Mouse (Mus musculus) retina, postnatal 7 days (tissue): ENCODE measurements around the gene Katnbl1.

ENCODE experiments used
- DNase-seq: peaks from one replicate; pipeline ENCODE4 v3.0.0-alpha.2; 2012; ENCODE audit warnings: low read depth, low spot score

Gene Katnbl1

DNA sequence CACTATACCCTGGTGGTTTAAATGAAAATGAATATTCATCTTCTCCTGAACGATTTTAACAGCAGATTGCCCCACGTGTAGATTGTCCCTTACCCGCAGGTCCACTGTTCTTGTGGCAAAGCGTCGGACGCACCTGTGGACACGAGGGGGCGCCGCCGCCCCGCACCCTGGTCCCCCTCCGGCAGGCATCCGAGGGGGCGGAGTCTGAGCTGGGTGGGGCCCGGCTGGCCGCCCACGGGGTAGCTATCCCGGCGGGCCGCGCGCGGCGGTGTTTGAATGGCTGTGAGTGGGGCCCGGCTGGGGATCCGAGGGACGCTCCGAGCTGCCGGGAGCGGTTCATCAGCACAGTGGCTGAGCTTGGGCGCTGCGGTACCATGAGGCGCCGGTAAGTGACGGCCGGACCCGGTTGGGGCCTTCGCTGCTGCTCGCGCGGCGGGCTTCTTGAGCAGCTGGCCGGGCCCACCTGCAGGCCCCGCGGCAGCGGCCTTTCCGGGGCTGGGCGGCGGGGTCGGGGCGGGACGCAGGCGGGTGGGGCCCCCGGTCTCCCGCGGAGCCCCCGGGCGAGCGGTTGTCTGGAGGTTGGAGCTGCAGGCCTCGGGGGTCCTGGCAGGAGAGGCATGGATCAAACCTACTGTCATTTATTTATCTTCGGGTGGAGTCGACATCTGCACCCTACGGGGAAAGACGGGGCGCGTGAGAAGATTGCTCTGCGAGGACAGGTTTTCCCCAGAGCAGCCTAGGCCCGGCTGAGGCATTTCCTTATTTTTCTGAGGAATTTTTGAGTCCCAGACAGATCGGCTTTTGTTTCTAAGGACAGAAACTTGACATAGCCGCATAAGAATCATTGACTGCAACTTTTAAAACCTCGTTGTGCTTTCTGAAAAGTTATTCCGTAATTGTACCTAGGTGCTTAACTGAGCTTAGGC is at the start of gene Katnbl1:
TSS of gene Katnbl1 (plus strand) at position 239 of the 926 bp plus-strand sequence.
- DNase-seq = peak; percentile 89

GRCm38 (mm10) chr2:112332051-112332898 is 46.7 kb upstream of the Katnbl1 start:
- no peak for DNase-seq

- no peak for DNase-seq
These were observed 41.8 kb upstream of the Katnbl1 start for GRCm38 (mm10) chr2:112337211-112337610.

DNA sequence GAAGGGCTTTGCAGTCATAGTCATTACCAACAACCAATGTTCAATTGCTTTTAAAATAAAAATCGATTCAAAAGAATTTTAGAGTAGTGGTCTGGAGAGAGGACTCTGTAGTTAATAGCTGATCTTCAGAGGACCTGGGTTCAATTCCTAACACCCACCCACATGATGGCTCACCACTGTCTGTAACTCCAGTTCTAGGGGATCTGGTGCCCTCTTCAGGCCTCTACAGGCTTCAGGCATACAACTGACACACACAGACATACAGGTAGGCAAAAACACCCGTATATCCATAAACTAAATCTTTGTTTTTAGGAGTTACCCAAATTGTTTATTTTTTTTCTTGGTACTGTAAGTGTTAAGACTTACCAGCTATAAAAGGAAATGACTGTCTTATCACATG is 39.3 kb upstream of the Katnbl1 start:
- no peak for DNase-seq

- no peak for DNase-seq
These were observed 37.9 kb upstream of the Katnbl1 start for GRCm38 (mm10) chr2:112341117-112341516.

- DNase-seq = no peak
These were observed 30.8 kb upstream of the Katnbl1 start for GRCm38 (mm10) chr2:112348246-112348645.

- DNase-seq = no peak
These were observed 25.1 kb upstream of the Katnbl1 start for GRCm38 (mm10) chr2:112353685-112354455.

DNA sequence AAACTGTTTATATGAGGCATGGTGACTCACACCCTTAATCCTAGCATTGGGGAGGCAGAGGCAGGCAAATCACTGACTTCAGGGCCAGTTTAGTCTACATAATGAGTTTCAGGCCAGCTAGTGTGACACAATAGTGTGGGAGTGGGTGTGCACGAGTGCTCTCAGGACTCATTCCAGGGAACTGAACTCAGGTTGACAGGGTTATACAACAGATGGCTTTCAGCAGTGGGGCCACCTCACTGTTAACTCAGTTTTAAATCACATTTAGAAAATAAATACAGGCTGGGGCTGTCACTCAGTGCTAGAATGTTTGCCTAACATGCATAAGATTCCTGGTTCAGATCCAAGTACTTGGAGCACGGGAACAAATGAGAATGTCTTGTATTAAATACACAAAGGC is 19.4 kb upstream of the Katnbl1 start:
- no peak for DNase-seq

GRCm38 (mm10) chr2:112360012-112360780 is 18.8 kb upstream of the Katnbl1 start:
- DNase-seq = no peak

- DNase-seq = no peak
These were observed 18.2 kb upstream of the Katnbl1 start for GRCm38 (mm10) chr2:112360781-112361169.

DNA sequence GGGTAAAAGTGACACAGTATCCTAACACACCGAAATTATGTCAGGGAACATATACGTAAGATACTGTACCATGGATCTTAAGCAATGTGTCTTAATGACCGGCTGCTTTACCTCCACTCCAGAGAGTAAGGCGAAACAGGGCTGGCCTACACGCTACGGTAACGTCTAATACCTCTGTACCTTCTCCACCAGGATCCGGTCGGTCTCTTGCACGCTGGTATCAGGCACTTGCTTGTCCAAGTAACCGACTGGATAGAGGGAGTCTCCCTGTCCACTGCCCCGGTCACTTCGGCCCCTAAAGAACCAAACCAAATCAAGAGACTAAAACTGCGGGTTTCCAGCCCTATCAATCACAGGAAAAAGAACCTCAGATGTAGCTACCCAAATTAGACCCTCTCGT is 11.8 kb upstream of the Katnbl1 start:
- no peak for DNase-seq

DNA sequence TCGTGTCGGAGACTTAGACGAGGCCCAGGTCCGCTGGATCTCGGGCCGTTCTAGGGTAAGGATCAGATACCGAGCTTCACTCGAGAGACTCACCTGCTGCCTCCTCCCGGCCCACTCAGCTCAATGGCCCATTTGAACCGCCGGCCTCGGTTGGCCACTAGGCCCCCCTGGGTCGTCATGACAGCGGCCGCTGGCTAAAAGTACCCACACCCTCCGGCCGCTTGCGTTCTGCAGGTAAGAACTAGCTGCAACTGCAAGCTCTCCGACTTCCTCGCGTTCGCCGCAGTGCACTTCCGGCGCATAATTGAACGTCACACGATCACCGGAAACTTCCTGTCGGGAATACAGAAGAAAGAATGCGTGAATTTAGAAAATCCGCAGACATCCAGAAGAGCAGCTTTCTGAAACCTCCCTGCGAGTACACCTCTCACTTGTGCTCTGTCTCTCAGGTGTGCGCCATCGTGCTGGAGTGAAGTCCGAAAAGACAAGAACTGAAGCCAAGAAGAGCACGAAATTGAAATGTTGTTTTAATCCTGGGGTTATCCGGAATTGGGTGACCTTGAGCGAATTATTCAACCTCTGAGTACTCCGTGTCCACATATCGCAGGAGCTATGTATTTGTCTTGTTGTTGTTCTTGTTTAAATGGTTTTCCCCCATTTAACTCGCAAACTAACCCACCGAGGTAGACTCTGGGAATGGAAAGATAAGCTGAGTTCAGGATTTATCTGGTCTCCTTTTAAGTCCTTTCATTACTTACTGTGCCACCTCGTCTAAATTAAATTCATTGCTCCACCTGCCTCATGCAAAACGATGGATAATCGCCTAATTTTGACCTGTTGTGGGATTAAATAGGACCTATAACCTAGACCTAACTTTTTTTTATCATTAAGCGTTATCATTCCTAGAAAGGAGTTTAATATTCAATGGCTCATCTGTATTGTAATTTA is 11.0 kb upstream of the Katnbl1 start, which contains the start of gene Emc4:
TSS of gene Emc4 (minus strand) at position 302 of the 948 bp plus-strand sequence.
- peak; percentile 87 for DNase-seq

- DNase-seq = no peak
These were observed 9.1 kb upstream of the Katnbl1 start for GRCm38 (mm10) chr2:112369941-112370340.

DNA sequence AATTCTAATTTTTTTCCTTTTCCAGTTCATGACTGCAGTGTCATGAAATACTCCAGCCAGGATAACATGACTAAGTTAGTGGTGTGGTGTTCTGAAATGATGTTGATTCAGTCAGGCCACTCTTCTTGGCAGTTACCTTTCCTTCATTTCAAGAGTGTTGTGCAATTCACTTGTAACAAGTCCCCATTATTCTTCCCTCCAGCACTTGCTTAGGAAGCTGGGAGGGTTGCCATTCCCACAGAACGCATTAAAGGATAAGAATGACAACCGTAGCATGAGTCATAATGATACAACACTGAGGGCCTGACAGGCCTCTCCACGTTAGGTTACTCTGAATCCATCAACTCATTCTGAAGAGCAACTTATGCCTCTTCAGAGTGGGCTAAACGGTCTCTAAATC is 5.9 kb upstream of the Katnbl1 start:
- no peak for DNase-seq

GRCm38 (mm10) chr2:112374610-112375009 is 4.4 kb upstream of the Katnbl1 start:
- no peak for DNase-seq

DNA sequence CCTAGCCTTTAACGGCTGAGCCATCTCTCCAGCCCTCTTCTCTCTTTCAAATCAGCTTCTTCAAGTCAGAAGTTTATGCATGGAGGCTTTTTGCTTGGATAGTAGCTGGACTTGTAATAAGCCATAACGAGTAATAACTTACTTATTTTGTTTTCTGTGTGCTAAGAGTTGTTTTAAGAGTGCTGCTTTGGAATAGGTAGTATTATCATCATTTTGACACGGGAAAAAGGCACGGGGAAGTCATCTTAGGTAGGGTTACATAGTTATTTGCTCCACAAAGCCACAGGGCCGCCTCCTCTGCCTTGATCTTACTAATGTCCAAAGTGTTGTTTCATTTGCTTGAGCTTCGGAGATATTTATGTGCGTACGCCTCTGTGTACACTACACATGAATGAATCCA is 1.1 kb downstream of the Katnbl1 start:
- no peak for DNase-seq

DNA sequence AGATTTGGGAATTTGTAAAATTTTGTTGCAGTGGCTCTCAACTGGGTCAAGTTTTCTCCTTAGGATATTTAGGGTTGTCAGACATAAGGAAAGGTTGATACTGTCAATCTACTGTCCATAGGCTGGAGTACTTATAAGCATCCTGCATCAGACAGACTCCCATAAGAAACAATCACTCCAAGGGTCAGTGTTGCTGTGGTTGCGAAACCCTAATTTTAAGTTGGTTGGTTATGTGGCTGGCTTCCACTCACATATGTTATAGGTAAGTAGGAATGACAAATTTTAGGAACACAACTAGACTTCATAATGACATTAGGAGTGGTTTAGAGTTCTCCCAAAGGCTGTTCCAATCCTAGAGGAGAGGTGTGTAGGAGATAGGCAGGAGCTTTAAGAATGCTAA is 2.2 kb downstream of the Katnbl1 start:
- no peak for DNase-seq

- no peak for DNase-seq
These were observed 11.8 kb downstream of the Katnbl1 start for GRCm38 (mm10) chr2:112390843-112391242.

- DNase-seq = no peak
These were observed 12.5 kb downstream of the Katnbl1 start for GRCm38 (mm10) chr2:112391346-112392000.
